In genomic region chr13:49100417-49100816, GRCm38 (mm10) we compare ENCODE assay signal across 8 mouse cellular contexts. TPM values are rescaled to one million over a fixed set of nuclear protein-coding genes. Genes with fewer than 3 reads are reported as not detected.
DNase-seq lines count a peak whose midpoint lies in the region; ATAC-seq and TF ChIP-seq lines count a peak whose summit lies in the region.

No protein-coding gene starts in this region.

- DNase-seq in kidney, postnatal 0 days (ENCODE audit: low spot score) = no peak
- DNase-seq in kidney, adult 18-20 months = no peak
- peak; percentile 61 to 76 for DNase-seq in cerebellum, postnatal 4 days (ENCODE audit: low spot score in 2 of 2)
- DNase-seq in left cerebral cortex, postnatal 10 days (ENCODE audit: extremely low spot score in 1 of 2, low spot score in 2 of 2) = peak; percentile 78 to 86
- no peak for DNase-seq in urinary bladder, postnatal 10 days (ENCODE audit: low spot score)

- no peaks in the 10 kb centered on the region for H3K9me3 ChIP-seq in kidney, postnatal 0 days (replicated peaks; ENCODE audit: low read length)
- H3K9me3 ChIP-seq in heart, embryonic 12.5 days (replicated peaks) = no peaks in the 10 kb centered on the region
- H3K9me3 ChIP-seq in neural tube, embryonic 14.5 days (ENCODE audit: control insufficient read depth, low read length) = no peaks in the 10 kb centered on the region

- no peaks in the 10 kb centered on the region for H3K27me3 ChIP-seq in kidney, postnatal 0 days (ENCODE audit: insufficient read depth, low read length)
- no peaks in the 10 kb centered on the region for H3K27me3 ChIP-seq in heart, embryonic 12.5 days (replicated peaks)
- H3K27me3 ChIP-seq in neural tube, embryonic 14.5 days (ENCODE audit: control insufficient read depth, insufficient read depth, low read length) = no peaks in the 10 kb centered on the region

- peak; percentile 52; the same call in 1 of the 2 replicates for ATAC-seq in kidney, postnatal 0 days (replicated peaks; ENCODE audit: low FRiP score, low read depth)
- peak; percentile 44; the same call in 1 of the 2 replicates for ATAC-seq in heart, embryonic 12.5 days (ENCODE audit: insufficient number of reproducible peaks, low FRiP score)
- ATAC-seq in neural tube, embryonic 14.5 days (ENCODE audit: low read depth) = peak; percentile 54; the same call in 1 of the 2 replicates
- ATAC-seq in erythroid progenitor cell, adult 5-6 weeks (replicated peaks; ENCODE audit: low FRiP score, poor library complexity, severe bottlenecking) = no peak

- H3K4me2 ChIP-seq in kidney, postnatal 0 days (ENCODE audit: low read length) = no peak overlapping the region
- no peak overlapping the region for H3K4me2 ChIP-seq in heart, embryonic 12.5 days
- no peak overlapping the region for H3K4me2 ChIP-seq in neural tube, embryonic 14.5 days (ENCODE audit: low read depth, low read length)

- no peak overlapping the region for H3K9ac ChIP-seq in kidney, postnatal 0 days (ENCODE audit: low read depth, low read length)
- H3K9ac ChIP-seq in heart, embryonic 12.5 days = no peak overlapping the region
- H3K9ac ChIP-seq in neural tube, embryonic 14.5 days (replicated peaks; ENCODE audit: low read depth, low read length) = no peak overlapping the region

- TF ChIP-seq CTCF in kidney, postnatal 0 days (IDR thresholded peaks at IDR 0.05; ENCODE audit: low read depth) = no peak

- WGBS in kidney, postnatal 0 days = 76% methylated on average over 1 of the region's 1 CpGs
- 83% methylated on average over 1 of the region's 1 CpGs for WGBS in heart, embryonic 12.5 days
- 71% methylated on average over 1 of the region's 1 CpGs for WGBS in neural tube, embryonic 14.5 days

- no peaks in the 10 kb centered on the region for H3K36me3 ChIP-seq in kidney, postnatal 0 days (ENCODE audit: insufficient read depth, low read length)
- H3K36me3 ChIP-seq in heart, embryonic 12.5 days = no peaks in the 10 kb centered on the region
- H3K36me3 ChIP-seq in neural tube, embryonic 14.5 days (ENCODE audit: control insufficient read depth, insufficient read depth, low read length) = peaks cover 3% of the 10 kb centered on the region; the same call in 1 of the 2 replicates

- H3K4me3 ChIP-seq in kidney, postnatal 0 days (replicated peaks; ENCODE audit: low read depth, low read length) = no peak overlapping the region
- H3K4me3 ChIP-seq in heart, embryonic 12.5 days = no peak overlapping the region
- no peak overlapping the region for H3K4me3 ChIP-seq in neural tube, embryonic 14.5 days (ENCODE audit: low read depth, low read length)

- peaks cover 10% of the 10 kb centered on the region; the same call in 1 of the 2 replicates for H3K4me1 ChIP-seq in kidney, postnatal 0 days (replicated peaks; ENCODE audit: insufficient read depth, low read length)
- H3K4me1 ChIP-seq in heart, embryonic 12.5 days (replicated peaks) = peaks cover 16% of the 10 kb centered on the region
- H3K4me1 ChIP-seq in neural tube, embryonic 14.5 days (ENCODE audit: control insufficient read depth, insufficient read depth, low read length) = no peaks in the 10 kb centered on the region; the same call in 1 of the 2 replicates

- no peak overlapping the region for H3K27ac ChIP-seq in kidney, postnatal 0 days
- no peak overlapping the region for H3K27ac ChIP-seq in heart, embryonic 12.5 days (ENCODE audit: poor library complexity, severe bottlenecking)
- H3K27ac ChIP-seq in neural tube, embryonic 14.5 days (ENCODE audit: low read depth, low read length) = no peak overlapping the region

- intact Hi-C loops in left cerebral cortex, postnatal 10 days (cut with DNase I) = no loop called here

RNA-seq across cellular contexts. Expression of gene Wnk2, which starts 47.4 kb away (rescaled TPM):
- 0.50 and 0.60 TPM in 2 replicates for polyA plus RNA-seq in kidney, postnatal 0 days (2015; fragmentation: Nextera tagmentation; extraction: Ambion mirVana)
- polyA plus RNA-seq in heart, embryonic 12.5 days (2016; fragmentation: Nextera tagmentation; extraction: Ambion mirVana) = 0.89 and 1.4 TPM in 2 replicates
- total RNA-seq in left cerebral cortex, postnatal 10 days (2021) = 100 to 1,000 TPM; 112 to 116 TPM
- polyA plus RNA-seq in neural tube, embryonic 14.5 days (2014; fragmentation: Nextera tagmentation; extraction: Ambion mirVana) = 26.5 and 33.1 TPM in 2 replicates
- total RNA-seq in erythroid progenitor cell, adult 5-6 weeks (2015; ENCODE audit: low replicate concordance) = not detected in 2 replicates
- total RNA-seq in erythroid progenitor cell, adult 5-6 weeks (2017; ENCODE audit: low replicate concordance) = not detected in 2 replicates

Comparison
In these comparisons a context has a peak if more than half of its experiments do, and no peak if none do; other contexts are left out.
1. DNase-seq: peak in cerebellum, postnatal 4 days (2 of 2) and left cerebral cortex, postnatal 10 days (2 of 2); none in kidney, postnatal 0 days (single experiment), kidney, adult 18-20 months (single experiment) and urinary bladder, postnatal 10 days (single experiment).
2. RNA of gene Wnk2, which starts 47.4 kb away (polyA plus RNA-seq): 26.5 to 33.1 TPM in neural tube, embryonic 14.5 days; 0.89 to 1.4 TPM in heart, embryonic 12.5 days and 0.50 to 0.60 TPM in kidney, postnatal 0 days; every median in the first group is over 10 times any median in the second.